Mouse (Mus musculus) heart, embryonic 15.5 days (tissue): ENCODE data around the gene Tnfsfm13. TPM values are rescaled to one million over a fixed set of nuclear protein-coding genes. Genes with fewer than 3 reads are reported as not detected.

Experiments used
- ATAC-seq: fragments of 200-750 bp; cut with Nextera tagmentation; replicated peaks from 2 replicates; pipeline ENCODE4 v1.8.0; 2017; ENCODE audit warnings: low read depth, moderate TSS enrichment; ENCODE audit not compliant: insufficient number of reproducible peaks, insufficient read depth, low FRiP score
- H3K27ac ChIP-seq: fragments of 300-500 bp; sonication (generic); 2 replicates; pipeline ENCODE4 v1.5.1; 2015; ENCODE audit warnings: mild to moderate bottlenecking, inconsistent platforms
- H3K27me3 ChIP-seq: fragments of 300-500 bp; sonication (generic); 2 replicates; pipeline ENCODE4 v1.6.1; 2015; ENCODE audit warnings: inconsistent platforms
- H3K36me3 ChIP-seq: fragments of 300-500 bp; sonication (generic); 2 replicates; pipeline ENCODE4 v1.6.1; 2015; ENCODE audit warnings: mild to moderate bottlenecking, inconsistent platforms
- H3K4me1 ChIP-seq: fragments of 300-500 bp; sonication (generic); replicated peaks from 2 replicates; pipeline ENCODE4 v1.6.1; 2015; ENCODE audit warnings: inconsistent platforms
- H3K4me2 ChIP-seq: fragments of 300-500 bp; sonication (generic); 2 replicates; pipeline ENCODE4 v1.6.1; 2015; ENCODE audit warnings: inconsistent platforms, mild to moderate bottlenecking, moderate library complexity
- H3K4me3 ChIP-seq: fragments of 300-500 bp; sonication (generic); 2 replicates; pipeline ENCODE4 v1.5.1; 2015; ENCODE audit warnings: mild to moderate bottlenecking, inconsistent platforms
- H3K9ac ChIP-seq: fragments of 300-500 bp; sonication (generic); 2 replicates; pipeline ENCODE4 v1.6.1; 2015; ENCODE audit warnings: mild to moderate bottlenecking, inconsistent platforms
- H3K9me3 ChIP-seq: fragments of 300-500 bp; sonication (generic); replicated peaks from 2 replicates; pipeline ENCODE4 v1.6.1; 2016; ENCODE audit warnings: inconsistent platforms
- WGBS: fragments of 180-500 bp; shearing (Covaris S2); methylation state at CpG from one replicate; pipeline ENCODE4 v1.1.7; 2015; ENCODE audit warnings: mixed read lengths; 5-methylcytosine and 5-hydroxymethylcytosine counted together
- polyA plus RNA-seq: library from polyadenylated mRNA; unstranded; fragments of >200 nt; fragmentation: Nextera tagmentation; extraction: Ambion mirVana; gene quantifications from 2 replicates; pipeline ENCODE4 v1.2.1, GENCODE M21; 2015

The Tnfsfm13 gene
- polyA plus RNA-seq, 1 experiment from 2014 or later, result 2.9 TPM

- no peaks in the 10 kb centered on the region for H3K27me3 ChIP-seq
- no peak overlapping the region for H3K4me2 ChIP-seq
- H3K9ac ChIP-seq, result no peak overlapping the region
- no peak overlapping the region for H3K27ac ChIP-seq
- WGBS, result 100% methylated on average over 2 of the region's 2 CpGs
- H3K9me3 ChIP-seq, result no peaks in the 10 kb centered on the region
- peaks cover 57% of the 10 kb centered on the region for H3K36me3 ChIP-seq
- no peak overlapping the region for H3K4me3 ChIP-seq
- no peak for ATAC-seq
- H3K4me1 ChIP-seq, result peaks cover 31% of the 10 kb centered on the region
These were observed 16.8 kb downstream of the Tnfsfm13 start for GRCm38 (mm10) chr11:69679144-69679543.

- peak within 1 kb of the TSS; percentile 99 for H3K9ac ChIP-seq
- H3K27ac ChIP-seq, result peak within 1 kb of the TSS; percentile 95
- ATAC-seq, result peak; percentile 95
- no peaks in the 10 kb centered on the region for H3K9me3 ChIP-seq
- under 1% methylated on average over 36 of the region's 36 CpGs for WGBS
- H3K4me2 ChIP-seq, result peak within 1 kb of the TSS; percentile 74
- peaks cover 75% of the 10 kb centered on the region for H3K36me3 ChIP-seq
- no peaks in the 10 kb centered on the region for H3K27me3 ChIP-seq
- peaks cover 23% of the 10 kb centered on the region for H3K4me1 ChIP-seq
- peak within 1 kb of the TSS; percentile 84 for H3K4me3 ChIP-seq
These were observed 23.6 kb downstream of the Tnfsfm13 start, which contains the start of gene Eif4a1 for GRCm38 (mm10) chr11:69672211-69672706. Eif4a1 (minus strand) TSS chr11:69672423.

- peak; percentile 5; the same call in 1 of the 2 replicates for ATAC-seq
- H3K4me2 ChIP-seq, result peak overlapping the region; percentile 74
These were observed 24.2 kb downstream of the Tnfsfm13 start for GRCm38 (mm10) chr11:69671726-69672124.

GRCm38 (mm10) chr11:69670786-69671725 lies 24.8 kb downstream of the Tnfsfm13 start:
- peak overlapping the region; percentile 74 for H3K4me2 ChIP-seq
- H3K27me3 ChIP-seq, result no peaks in the 10 kb centered on the region
- H3K9me3 ChIP-seq, result no peaks in the 10 kb centered on the region
- ATAC-seq, result peak; percentile 72
- under 1% methylated on average over 58 of the region's 61 CpGs for WGBS
- peak overlapping the region; percentile 95 for H3K27ac ChIP-seq
- H3K9ac ChIP-seq, result peak overlapping the region; percentile 99
- H3K36me3 ChIP-seq, result peaks cover 73% of the 10 kb centered on the region
- H3K4me3 ChIP-seq, result peak overlapping the region; percentile 84
- H3K4me1 ChIP-seq, result peaks cover 23% of the 10 kb centered on the region

More at GRCm38 (mm10) chr11:69671726-69672124, 24.2 kb downstream of the Tnfsfm13 start:
- H3K9ac ChIP-seq, result peak overlapping the region; percentile 99
- H3K27me3 ChIP-seq, result no peaks in the 10 kb centered on the region
- peaks cover 73% of the 10 kb centered on the region for H3K36me3 ChIP-seq
- peak overlapping the region; percentile 95 for H3K27ac ChIP-seq
- no peaks in the 10 kb centered on the region for H3K9me3 ChIP-seq
- H3K4me3 ChIP-seq, result peak overlapping the region; percentile 84
- H3K4me1 ChIP-seq, result peaks cover 23% of the 10 kb centered on the region
- under 1% methylated on average over 35 of the region's 43 CpGs for WGBS

- no peak for ATAC-seq
- Histone ChIP-seq H3K4me3 (no peak overlapping the region), H3K36me3 (peaks cover 63% of the 10 kb centered on the region), H3K27ac (no peak overlapping the region), H3K9ac (no peak overlapping the region), H3K4me2 (no peak overlapping the region), H3K9me3 (no peaks in the 10 kb centered on the region), H3K4me1 (peaks cover 30% of the 10 kb centered on the region), H3K27me3 (no peaks in the 10 kb centered on the region)
- WGBS, result 83% methylated on average over 3 of the region's 3 CpGs
These were observed 29.3 kb downstream of the Tnfsfm13 start for GRCm38 (mm10) chr11:69666665-69667005.

GRCm38 (mm10) chr11:69665961-69666664 lies 29.8 kb downstream of the Tnfsfm13 start, which contains the start of gene Cd68:
Cd68 (minus strand) TSS chr11:69666153.
- 0 out of 2 replicates have a peak within 1 kb of the TSS, but pooled peaks have one; percentile 2 for H3K27ac ChIP-seq
- no peak within 1 kb of the TSS for H3K9ac ChIP-seq
- peaks cover 63% of the 10 kb centered on the region for H3K36me3 ChIP-seq
- H3K4me3 ChIP-seq, result no peak within 1 kb of the TSS
- H3K4me2 ChIP-seq, result no peak within 1 kb of the TSS
- H3K9me3 ChIP-seq, result no peaks in the 10 kb centered on the region
- H3K4me1 ChIP-seq, result peaks cover 35% of the 10 kb centered on the region
- no peak for ATAC-seq
- WGBS, result 30% methylated on average over 7 of the region's 7 CpGs
- H3K27me3 ChIP-seq, result no peaks in the 10 kb centered on the region

GRCm38 (mm10) chr11:69665457-69665960 lies 30.4 kb downstream of the Tnfsfm13 start:
- H3K9me3 ChIP-seq, result no peaks in the 10 kb centered on the region
- peaks cover 37% of the 10 kb centered on the region for H3K4me1 ChIP-seq
- H3K36me3 ChIP-seq, result peaks cover 63% of the 10 kb centered on the region
- WGBS, result 72% methylated on average over 9 of the region's 9 CpGs
- no peak overlapping the region for H3K9ac ChIP-seq
- no peak overlapping the region for H3K4me2 ChIP-seq
- H3K27ac ChIP-seq, result 0 out of 2 replicates have a peak overlapping the region, but pooled peaks have one; percentile 2
- ATAC-seq, result no peak
- no peak overlapping the region for H3K4me3 ChIP-seq
- no peaks in the 10 kb centered on the region for H3K27me3 ChIP-seq

- Histone ChIP-seq H3K27ac (no peak overlapping the region; the same call in 1 of the 2 replicates), H3K27me3 (no peaks in the 10 kb centered on the region), H3K4me3 (no peak overlapping the region), H3K36me3 (peaks cover 63% of the 10 kb centered on the region), H3K9me3 (no peaks in the 10 kb centered on the region), H3K4me2 (no peak overlapping the region), H3K4me1 (peaks cover 31% of the 10 kb centered on the region), H3K9ac (no peak overlapping the region)
- 92% methylated on average over 7 of the region's 7 CpGs for WGBS
- ATAC-seq, result no peak
These were observed 31.1 kb downstream of the Tnfsfm13 start for GRCm38 (mm10) chr11:69664841-69665240.

GRCm38 (mm10) chr11:69663795-69664194 lies 32.1 kb downstream of the Tnfsfm13 start:
- Histone ChIP-seq H3K4me3 (no peak overlapping the region), H3K4me2 (no peak overlapping the region)

GRCm38 (mm10) chr11:69662967-69663671 lies 32.8 kb downstream of the Tnfsfm13 start:
- Histone ChIP-seq H3K27ac (peak overlapping the region; percentile 95), H3K4me1 (peaks cover 20% of the 10 kb centered on the region), H3K9ac (peak overlapping the region; percentile 57), H3K9me3 (no peaks in the 10 kb centered on the region), H3K27me3 (no peaks in the 10 kb centered on the region), H3K4me2 (peak overlapping the region; percentile 70), H3K36me3 (peaks cover 59% of the 10 kb centered on the region), H3K4me3 (peak overlapping the region; percentile 62)
- WGBS, result 62% methylated on average over 13 of the region's 13 CpGs
- no peak for ATAC-seq

More at GRCm38 (mm10) chr11:69663795-69664194, 32.1 kb downstream of the Tnfsfm13 start:
- H3K36me3 ChIP-seq, result peaks cover 60% of the 10 kb centered on the region
- no peak overlapping the region for H3K9ac ChIP-seq
- H3K27ac ChIP-seq, result peak overlapping the region; percentile 95
- no peak for ATAC-seq
- H3K27me3 ChIP-seq, result no peaks in the 10 kb centered on the region
- WGBS, result 86% methylated on average over 6 of the region's 6 CpGs
- H3K9me3 ChIP-seq, result no peaks in the 10 kb centered on the region
- peaks cover 22% of the 10 kb centered on the region for H3K4me1 ChIP-seq
